Mouse (Mus musculus): ENCODE measurements around the gene Plekhs1. TPM values are rescaled to one million over a fixed set of nuclear protein-coding genes. Genes with fewer than 3 reads are reported as not detected.

Plekhs1 gene
- not detected in 2 replicates for polyA plus RNA-seq (2016; fragmentation: Nextera tagmentation; extraction: Ambion mirVana)

DNA sequence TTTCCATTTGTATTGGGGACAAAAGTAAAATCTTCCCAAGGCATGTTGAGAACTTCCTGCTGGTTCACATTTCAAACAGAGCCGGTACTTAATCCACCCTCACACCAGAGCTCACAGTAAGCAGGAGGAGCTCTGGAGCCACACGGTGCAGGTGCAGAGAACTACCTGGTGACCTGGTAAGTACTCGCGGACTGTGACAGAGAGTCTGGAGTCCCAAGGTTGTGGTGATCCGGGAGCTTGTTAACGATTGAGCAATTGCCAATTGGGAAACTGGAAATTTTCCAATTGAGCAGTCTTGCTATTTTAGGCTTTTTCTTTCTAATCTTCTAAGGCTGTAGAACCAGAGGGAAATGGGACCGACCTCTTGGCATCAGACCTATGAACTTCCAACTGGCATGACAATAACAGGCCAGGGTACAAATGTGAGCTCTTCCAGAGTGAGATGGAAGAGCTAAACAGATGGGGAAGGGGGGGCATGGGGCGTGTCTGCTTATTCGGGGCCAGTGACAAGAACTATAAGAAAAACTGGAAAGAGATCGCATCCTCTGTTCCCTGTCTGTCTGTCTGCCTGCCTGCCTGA is at the start of gene Plekhs1:
Gene Plekhs1, plus strand, starts transcription at position 119 of the 580 bp plus-strand sequence.
- Histone ChIP-seq H3K27ac (ENCODE audit: poor library complexity, severe bottlenecking) (no peak within 1 kb of the TSS), H3K27me3 (replicated peaks) (no peaks in the 10 kb centered on the region), H3K9me3 (replicated peaks) (no peaks in the 10 kb centered on the region), H3K4me1 (replicated peaks) (0 out of 2 replicates have a peak, but pooled peaks cover 8% of the 10 kb centered on the region), H3K36me3 (no peaks in the 10 kb centered on the region), H3K9ac (no peak within 1 kb of the TSS), H3K4me2 (no peak within 1 kb of the TSS), H3K4me3 (no peak within 1 kb of the TSS)
- no peak for ATAC-seq (ENCODE audit: insufficient number of reproducible peaks, low FRiP score)
- WGBS: 55% methylated on average over 10 of the region's 10 CpGs

DNA sequence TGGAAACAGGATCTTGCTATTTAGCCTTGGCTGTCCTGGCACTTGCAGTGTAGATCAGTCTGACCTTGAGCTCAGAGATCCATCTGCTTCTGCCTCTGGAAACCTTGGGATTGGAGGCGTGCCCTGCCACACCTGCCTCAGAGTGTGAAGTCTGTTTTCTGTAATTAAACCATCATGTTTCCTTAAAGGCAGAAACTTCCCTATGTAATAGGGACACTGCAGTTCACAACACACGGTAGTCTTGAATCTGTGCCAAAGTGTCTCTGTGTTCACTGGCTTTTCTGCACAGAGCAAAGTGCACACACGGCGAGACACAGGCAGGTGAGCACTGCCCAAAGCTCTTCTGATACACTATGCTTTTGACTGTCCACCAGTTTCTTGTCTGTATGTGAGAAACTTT is 43.0 kb upstream of the Plekhs1 start:
- H3K9me3 ChIP-seq (replicated peaks): no peaks in the 10 kb centered on the region
- no peaks in the 10 kb centered on the region for H3K4me1 ChIP-seq (replicated peaks)
- peaks cover 8% of the 10 kb centered on the region for H3K36me3 ChIP-seq
- no peak for ATAC-seq (ENCODE audit: insufficient number of reproducible peaks, low FRiP score)
- H3K27ac ChIP-seq (ENCODE audit: poor library complexity, severe bottlenecking): no peak overlapping the region
- H3K4me2 ChIP-seq: no peak overlapping the region
- H3K27me3 ChIP-seq (replicated peaks): no peaks in the 10 kb centered on the region
- no peak overlapping the region for H3K9ac ChIP-seq
- H3K4me3 ChIP-seq: no peak overlapping the region
- 85% methylated on average over 4 of the region's 4 CpGs for whole genome bisulfite sequencing

DNA sequence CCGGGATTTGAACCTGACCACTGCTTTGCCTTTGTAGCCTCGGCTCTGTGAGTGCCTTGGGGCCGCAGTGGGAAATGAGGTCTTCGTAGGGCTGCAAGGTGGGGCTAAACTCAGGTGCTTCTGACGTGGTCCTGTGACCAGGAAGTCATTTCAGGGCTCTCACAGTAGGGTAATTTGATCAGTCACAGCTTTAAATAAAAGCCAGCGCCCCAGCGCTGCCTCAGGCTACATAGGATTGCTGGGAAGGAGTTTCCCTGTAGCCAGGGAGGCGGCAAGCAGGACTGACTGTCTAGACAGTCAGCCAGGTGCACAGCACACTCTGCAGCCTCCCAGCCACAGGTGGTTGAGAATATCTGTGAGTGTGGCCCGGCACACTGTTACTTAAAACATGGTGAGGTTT is 42.0 kb upstream of the Plekhs1 start:
- 65% methylated on average over 9 of the region's 9 CpGs for WGBS

DNA sequence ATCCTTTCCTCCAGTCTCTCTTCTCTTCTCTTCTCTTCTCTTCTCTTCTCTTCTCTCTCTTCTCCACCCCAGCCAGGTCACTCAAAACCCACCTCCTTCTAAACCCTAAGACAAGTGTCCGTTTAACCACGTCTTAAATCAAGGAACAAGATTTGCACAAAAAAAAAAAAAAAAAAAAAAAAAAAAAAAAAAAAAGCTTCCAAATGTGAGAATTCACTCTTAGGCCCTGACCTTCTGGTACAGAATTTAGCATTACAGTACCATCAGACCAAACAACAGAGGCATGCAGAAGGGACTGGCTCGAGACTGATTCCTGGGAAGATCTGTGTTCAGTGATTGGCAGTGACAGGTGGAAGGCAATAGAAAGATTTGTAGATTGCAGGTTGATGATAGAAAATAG is 41.1 kb upstream of the Plekhs1 start:
- 82% methylated on average over 3 of the region's 3 CpGs for WGBS
- Histone ChIP-seq H3K4me3 (no peak overlapping the region), H3K9ac (no peak overlapping the region), H3K36me3 (peaks cover 13% of the 10 kb centered on the region), H3K4me1 (replicated peaks) (peaks cover 3% of the 10 kb centered on the region), H3K27ac (ENCODE audit: poor library complexity, severe bottlenecking) (no peak overlapping the region), H3K4me2 (no peak overlapping the region), H3K9me3 (replicated peaks) (no peaks in the 10 kb centered on the region), H3K27me3 (replicated peaks) (no peaks in the 10 kb centered on the region)
- ATAC-seq (ENCODE audit: insufficient number of reproducible peaks, low FRiP score): no peak

More for the DNA sequence above, 42.0 kb upstream of the Plekhs1 start:
- no peak for ATAC-seq (ENCODE audit: insufficient number of reproducible peaks, low FRiP score)
- Histone ChIP-seq H3K9ac (no peak overlapping the region), H3K9me3 (replicated peaks) (no peaks in the 10 kb centered on the region), H3K4me3 (no peak overlapping the region), H3K36me3 (peaks cover 12% of the 10 kb centered on the region), H3K4me1 (replicated peaks) (no peaks in the 10 kb centered on the region), H3K27me3 (replicated peaks) (no peaks in the 10 kb centered on the region), H3K27ac (ENCODE audit: poor library complexity, severe bottlenecking) (no peak overlapping the region), H3K4me2 (no peak overlapping the region)

DNA sequence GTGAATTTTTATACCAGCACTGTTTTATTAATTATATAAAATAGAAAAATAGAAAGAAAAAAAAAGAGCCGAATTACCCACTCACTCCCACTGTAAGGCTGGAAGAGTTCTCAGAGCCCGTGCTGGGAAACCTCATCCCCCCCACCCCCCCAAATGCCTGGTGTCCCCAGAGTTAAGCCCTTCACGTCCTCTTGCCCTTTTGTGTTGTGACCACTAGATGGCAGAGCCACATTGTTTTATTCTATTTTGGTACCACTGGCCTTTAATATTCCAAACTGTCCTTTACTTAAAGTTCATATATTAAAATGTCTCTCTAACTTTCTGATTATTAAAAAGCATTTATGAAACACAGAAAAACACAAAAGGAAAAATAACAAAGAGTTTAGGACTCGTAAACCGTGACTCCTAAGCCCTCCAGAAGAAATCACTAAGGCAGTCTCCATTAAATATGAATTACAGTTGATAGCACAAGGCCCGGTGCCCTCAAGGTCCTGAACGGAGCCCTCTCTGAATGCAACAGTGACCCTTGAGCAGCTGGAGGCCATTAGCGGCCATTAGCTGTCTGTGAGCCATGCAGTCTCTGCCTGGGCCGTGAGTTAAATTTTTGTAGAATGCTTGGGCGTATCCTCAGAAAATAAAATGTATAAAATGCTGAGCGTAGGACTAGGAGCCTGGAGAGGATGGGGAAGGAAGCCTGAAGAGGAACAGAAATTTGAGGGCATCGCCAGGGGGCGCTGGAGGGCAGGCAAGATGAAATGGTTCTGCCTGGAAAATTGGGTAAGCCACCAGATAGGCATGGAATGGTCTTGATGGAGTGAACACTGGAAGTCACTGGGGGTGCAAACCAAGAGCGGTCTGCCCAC is 38.7 kb upstream of the Plekhs1 start:
- H3K4me3 ChIP-seq: no peak overlapping the region
- 44% methylated on average over 14 of the region's 14 CpGs for WGBS
- H3K4me1 ChIP-seq (replicated peaks): peaks cover 16% of the 10 kb centered on the region
- no peak for ATAC-seq (ENCODE audit: insufficient number of reproducible peaks, low FRiP score)
- H3K9ac ChIP-seq: no peak overlapping the region
- no peak overlapping the region for H3K27ac ChIP-seq (ENCODE audit: poor library complexity, severe bottlenecking)
- H3K36me3 ChIP-seq: 0 out of 2 replicates have a peak, but pooled peaks cover 5% of the 10 kb centered on the region
- H3K9me3 ChIP-seq (replicated peaks): no peaks in the 10 kb centered on the region
- H3K27me3 ChIP-seq (replicated peaks): no peaks in the 10 kb centered on the region
- no peak overlapping the region for H3K4me2 ChIP-seq

DNA sequence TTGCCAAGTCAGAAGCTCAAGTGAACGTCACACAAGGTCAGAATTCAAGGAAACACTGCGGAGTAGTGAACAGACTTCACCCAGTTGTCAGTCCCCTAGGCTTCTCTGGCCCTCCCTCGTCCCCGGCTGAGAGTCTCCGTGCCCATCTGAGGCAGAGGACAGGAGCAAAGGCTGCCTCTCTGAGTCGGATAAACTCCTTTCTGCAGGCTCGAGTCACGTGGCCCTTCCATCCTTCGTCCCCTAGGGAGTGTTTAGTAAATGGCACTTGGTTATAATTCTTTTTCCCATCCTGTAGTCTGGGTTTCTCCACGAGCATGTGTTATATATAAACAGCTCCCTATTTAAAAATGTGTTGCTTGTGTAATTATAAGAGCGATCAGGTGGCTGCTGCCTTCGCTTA is 38.1 kb upstream of the Plekhs1 start:
- no peak overlapping the region for H3K4me3 ChIP-seq
- H3K27me3 ChIP-seq (replicated peaks): no peaks in the 10 kb centered on the region
- H3K9ac ChIP-seq: no peak overlapping the region
- H3K27ac ChIP-seq (ENCODE audit: poor library complexity, severe bottlenecking): no peak overlapping the region
- H3K4me2 ChIP-seq: no peak overlapping the region
- H3K4me1 ChIP-seq (replicated peaks): peaks cover 16% of the 10 kb centered on the region
- H3K9me3 ChIP-seq (replicated peaks): no peaks in the 10 kb centered on the region
- 73% methylated on average over 12 of the region's 12 CpGs for WGBS
- H3K36me3 ChIP-seq: 0 out of 2 replicates have a peak, but pooled peaks cover 5% of the 10 kb centered on the region
- ATAC-seq (ENCODE audit: insufficient number of reproducible peaks, low FRiP score): no peak

DNA sequence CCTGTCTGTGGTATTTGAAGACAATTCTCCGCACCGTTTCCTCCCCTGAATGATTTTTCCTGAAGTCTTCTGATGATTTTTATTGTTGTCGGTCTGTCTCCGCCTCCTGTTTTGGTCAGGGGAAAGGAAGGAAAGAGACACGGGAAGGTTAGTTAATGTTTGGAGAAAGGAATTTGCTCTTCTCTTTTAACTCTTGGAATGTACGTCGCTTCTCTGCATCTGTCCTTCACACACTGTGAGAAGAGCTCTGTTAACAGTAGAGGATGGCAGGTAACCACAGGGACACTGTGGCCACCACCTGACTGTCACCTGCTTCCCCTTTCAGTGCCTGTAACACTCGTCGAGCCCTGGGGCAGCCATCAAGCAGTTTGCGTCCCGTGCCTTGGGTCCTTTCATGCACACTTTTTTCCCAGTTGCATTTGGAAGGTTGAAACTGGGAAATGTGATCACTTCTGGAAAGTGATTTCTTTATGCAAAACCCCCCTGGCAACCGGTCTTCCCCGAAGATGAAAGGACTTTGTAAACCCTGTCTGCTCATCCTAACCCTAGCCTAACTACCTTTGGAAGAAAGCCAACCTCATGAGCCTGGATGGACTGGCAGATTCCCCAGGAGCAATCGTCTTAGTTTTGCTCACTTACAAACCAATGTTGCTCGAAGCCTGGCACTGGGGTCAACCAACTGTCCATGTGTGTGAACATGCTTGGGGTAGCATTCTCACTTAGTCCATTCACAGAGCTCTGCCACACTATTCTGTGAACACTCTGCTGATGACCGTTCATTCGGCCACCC is 36.6 kb upstream of the Plekhs1 start:
- Histone ChIP-seq H3K4me1 (replicated peaks) (peaks cover 16% of the 10 kb centered on the region), H3K9ac (0 out of 2 replicates have a peak overlapping the region, but pooled peaks have one; percentile 4), H3K9me3 (replicated peaks) (no peaks in the 10 kb centered on the region), H3K36me3 (0 out of 2 replicates have a peak, but pooled peaks cover 5% of the 10 kb centered on the region), H3K27me3 (replicated peaks) (no peaks in the 10 kb centered on the region), H3K27ac (ENCODE audit: poor library complexity, severe bottlenecking) (peak overlapping the region; percentile 68; the same call in 1 of the 2 replicates), H3K4me3 (no peak overlapping the region), H3K4me2 (no peak overlapping the region)
- no peak for ATAC-seq (ENCODE audit: insufficient number of reproducible peaks, low FRiP score)
- WGBS: 81% methylated on average over 17 of the region's 17 CpGs

DNA sequence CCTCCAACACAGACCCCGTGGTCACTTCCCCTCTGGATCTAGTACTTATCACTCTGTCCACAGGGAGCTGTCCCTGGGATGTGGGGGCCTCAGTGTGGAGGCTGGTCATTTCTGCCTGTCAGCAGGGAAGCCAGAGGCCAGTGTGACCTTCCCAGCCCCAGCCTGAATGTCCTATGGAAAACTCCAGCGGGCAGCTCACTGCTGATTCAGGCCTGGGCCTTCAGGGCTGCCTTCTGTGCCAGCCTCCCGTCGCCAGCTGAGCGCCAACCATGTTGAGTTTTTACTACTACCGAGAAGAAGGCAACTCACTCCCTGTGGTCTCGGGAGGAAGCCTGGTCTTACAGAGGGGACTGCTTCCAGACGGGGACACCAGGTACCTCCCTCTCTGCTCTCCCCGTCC is 35.9 kb upstream of the Plekhs1 start:
- peaks cover 16% of the 10 kb centered on the region for H3K4me1 ChIP-seq (replicated peaks)
- 0 out of 2 replicates have a peak, but pooled peaks cover 5% of the 10 kb centered on the region for H3K36me3 ChIP-seq
- no peaks in the 10 kb centered on the region for H3K27me3 ChIP-seq (replicated peaks)
- WGBS: 48% methylated on average over 9 of the region's 9 CpGs
- no peak overlapping the region for H3K4me3 ChIP-seq
- peak overlapping the region; percentile 68 for H3K27ac ChIP-seq (ENCODE audit: poor library complexity, severe bottlenecking)
- H3K9me3 ChIP-seq (replicated peaks): no peaks in the 10 kb centered on the region
- peak overlapping the region; percentile 4; the same call in 1 of the 2 replicates for H3K9ac ChIP-seq
- no peak overlapping the region; the same call in 1 of the 2 replicates for H3K4me2 ChIP-seq
- peak; percentile 69 for ATAC-seq (ENCODE audit: insufficient number of reproducible peaks, low FRiP score)

DNA sequence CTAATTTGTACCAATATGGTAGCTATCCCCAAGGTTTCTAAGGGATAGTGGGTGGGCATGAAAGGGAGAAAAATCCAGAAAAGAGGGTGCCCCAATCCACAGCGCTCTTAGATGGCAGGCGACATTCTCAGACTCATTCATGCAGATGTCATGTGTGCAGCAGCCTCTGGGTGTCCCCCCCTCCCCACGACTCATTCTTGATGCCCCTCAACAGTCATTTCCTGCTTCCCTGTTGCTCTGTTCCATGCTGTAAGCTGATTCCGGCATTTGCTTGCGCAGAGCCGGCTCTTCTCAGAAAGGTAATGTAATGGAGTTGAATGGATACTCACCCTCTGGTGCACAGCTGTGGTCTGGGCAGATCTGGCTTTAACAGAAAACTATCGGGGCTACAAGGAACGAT is 31.1 kb upstream of the Plekhs1 start:
- 70% methylated on average over 8 of the region's 8 CpGs for WGBS
- Histone ChIP-seq H3K9me3 (replicated peaks) (no peaks in the 10 kb centered on the region), H3K9ac (no peak overlapping the region)

DNA sequence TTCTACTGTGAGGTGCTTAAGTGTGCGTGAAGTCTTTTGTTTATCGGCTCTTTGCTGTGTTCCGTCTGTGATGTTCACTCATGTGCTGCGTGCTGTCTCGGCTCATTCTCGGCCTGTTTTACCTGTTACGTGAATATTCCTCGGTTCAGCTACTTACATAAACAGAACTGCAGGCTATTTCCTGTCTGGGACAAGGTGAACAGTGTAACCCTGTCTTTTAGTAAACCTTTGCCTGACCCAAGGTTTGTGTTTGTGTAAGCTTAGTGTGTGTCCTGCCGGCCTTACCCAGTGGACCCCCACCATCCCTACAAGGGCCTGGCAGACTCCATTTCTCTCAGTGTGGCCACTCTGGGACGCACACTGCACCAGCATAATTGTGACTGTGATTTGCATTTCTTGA is 28.7 kb upstream of the Plekhs1 start:
- Histone ChIP-seq H3K9ac (no peak overlapping the region), H3K27me3 (replicated peaks) (no peaks in the 10 kb centered on the region), H3K9me3 (replicated peaks) (no peaks in the 10 kb centered on the region), H3K4me1 (replicated peaks) (no peaks in the 10 kb centered on the region), H3K4me3 (no peak overlapping the region), H3K27ac (ENCODE audit: poor library complexity, severe bottlenecking) (no peak overlapping the region), H3K36me3 (peaks cover 47% of the 10 kb centered on the region), H3K4me2 (no peak overlapping the region)
- no peak for ATAC-seq (ENCODE audit: insufficient number of reproducible peaks, low FRiP score)
- WGBS: 85% methylated on average over 10 of the region's 10 CpGs

More for the DNA sequence above, 31.1 kb upstream of the Plekhs1 start:
- no peaks in the 10 kb centered on the region for H3K27me3 ChIP-seq (replicated peaks)
- H3K36me3 ChIP-seq: peaks cover 23% of the 10 kb centered on the region
- H3K4me3 ChIP-seq: no peak overlapping the region
- H3K27ac ChIP-seq (ENCODE audit: poor library complexity, severe bottlenecking): no peak overlapping the region
- ATAC-seq (ENCODE audit: insufficient number of reproducible peaks, low FRiP score): no peak
- H3K4me1 ChIP-seq (replicated peaks): peaks cover 13% of the 10 kb centered on the region
- H3K4me2 ChIP-seq: no peak overlapping the region

DNA sequence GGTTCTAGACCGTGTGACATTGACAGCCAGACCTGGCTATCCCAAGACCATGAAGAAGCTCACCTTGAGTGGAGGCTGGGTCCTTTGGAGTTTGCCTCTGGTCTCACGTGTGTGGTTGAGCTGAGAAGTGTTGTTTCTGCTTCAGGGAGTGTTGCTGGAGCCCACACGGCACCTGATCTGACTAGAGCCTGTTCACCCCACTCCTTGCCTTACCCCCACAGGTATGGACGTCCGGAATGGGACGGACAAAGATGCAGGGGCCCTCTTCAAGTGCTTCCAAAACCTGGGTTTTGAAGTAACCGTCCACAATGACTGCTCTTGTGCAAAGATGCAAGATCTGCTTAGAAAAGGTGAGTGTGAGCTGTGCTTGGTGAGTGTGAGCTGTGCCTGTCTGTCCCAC is 27.9 kb upstream of the Plekhs1 start:
- Histone ChIP-seq H3K4me2 (no peak overlapping the region), H3K27ac (ENCODE audit: poor library complexity, severe bottlenecking) (no peak overlapping the region)
- 79% methylated on average over 7 of the region's 7 CpGs for WGBS

More for the DNA sequence above, 27.9 kb upstream of the Plekhs1 start:
- Histone ChIP-seq H3K27me3 (replicated peaks) (no peaks in the 10 kb centered on the region), H3K4me3 (no peak overlapping the region), H3K9ac (no peak overlapping the region), H3K4me1 (replicated peaks) (peaks cover 1% of the 10 kb centered on the region; the same call in 1 of the 2 replicates), H3K9me3 (replicated peaks) (no peaks in the 10 kb centered on the region), H3K36me3 (peaks cover 47% of the 10 kb centered on the region)
- no peak for ATAC-seq (ENCODE audit: insufficient number of reproducible peaks, low FRiP score)
